Mouse (Mus musculus) skeletal muscle tissue, adult 2 months (tissue): ENCODE results near the gene Fgd4.
A peak's percentile ranks its signal among the peaks of the same experiment; 100 is the strongest.
"Not testable (repeated sequence)": the region's sequence is repeated elsewhere in the genome, so short reads cannot be mapped to it uniquely, and the experiment has no call there.

Experiments used
- DNase-seq: peaks from one replicate; pipeline ENCODE4 v3.0.0-alpha.2; 2012; ENCODE audit warnings: low read depth, low spot score

The Fgd4 gene

GRCm38 (mm10) chr16:16542956-16543441 is 57.4 kb downstream of the Fgd4 start:
- no peak for DNase-seq

GRCm38 (mm10) chr16:16539396-16539795 is 61.0 kb downstream of the Fgd4 start:
- DNase-seq = not testable (repeated sequence)

GRCm38 (mm10) chr16:16535232-16535631 is 65.1 kb downstream of the Fgd4 start:
- DNase-seq = no peak

DNA sequence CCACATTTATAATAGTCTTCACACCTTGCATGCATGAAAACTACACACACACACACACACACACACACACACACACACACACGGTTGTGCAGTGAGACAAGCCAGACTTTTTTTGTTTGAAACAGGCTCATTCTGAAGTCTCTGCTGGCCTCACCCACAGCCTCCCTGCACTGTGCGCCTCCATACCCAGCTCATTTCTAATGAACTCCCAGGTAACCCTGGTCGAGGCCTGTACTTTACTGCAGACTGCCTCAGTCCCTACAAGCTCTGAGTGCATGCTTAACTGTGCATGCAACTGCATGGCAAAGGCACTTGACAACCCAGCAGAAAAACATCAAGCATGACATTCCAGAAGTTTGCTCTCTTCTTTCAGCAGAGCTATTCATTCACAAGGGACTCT is 72.3 kb downstream of the Fgd4 start:
- no peak for DNase-seq

- DNase-seq = peak; percentile 70
Measured at GRCm38 (mm10) chr16:16527267-16527666, 73.1 kb downstream of the Fgd4 start.

GRCm38 (mm10) chr16:16526741-16527105 is 73.6 kb downstream of the Fgd4 start:
- peak; percentile 21 for DNase-seq

DNA sequence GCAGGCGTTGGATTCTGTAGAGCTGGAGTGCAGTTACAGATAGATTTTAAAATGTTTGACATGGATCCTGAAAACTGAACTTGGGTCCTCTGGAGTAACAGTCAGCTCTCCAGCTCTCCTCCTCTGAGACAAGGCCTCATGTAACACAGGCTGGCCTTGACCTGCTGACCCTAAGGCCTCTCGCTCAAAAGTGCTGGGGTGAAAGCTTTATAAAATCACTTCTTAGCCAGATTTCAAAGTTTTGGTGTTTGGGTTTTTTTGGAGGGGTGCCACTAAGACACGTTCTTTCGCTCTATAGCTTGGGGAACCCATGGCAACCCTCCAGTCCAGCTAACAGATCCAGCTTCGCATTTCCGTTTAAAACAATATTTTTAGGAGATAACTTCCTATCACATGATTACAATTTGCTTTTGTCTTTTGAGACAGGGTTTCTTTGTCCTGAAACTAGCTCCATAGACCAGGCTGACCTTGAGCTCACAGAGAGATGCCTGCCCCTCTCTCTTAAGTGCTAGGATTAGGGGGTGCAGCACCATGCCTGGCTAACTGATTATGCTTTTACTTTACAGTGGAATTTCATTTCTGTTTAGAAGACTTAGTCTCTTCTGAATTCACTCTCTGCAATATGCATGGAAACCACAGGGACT is 74.1 kb downstream of the Fgd4 start:
- DNase-seq = peak; percentile 13

DNA sequence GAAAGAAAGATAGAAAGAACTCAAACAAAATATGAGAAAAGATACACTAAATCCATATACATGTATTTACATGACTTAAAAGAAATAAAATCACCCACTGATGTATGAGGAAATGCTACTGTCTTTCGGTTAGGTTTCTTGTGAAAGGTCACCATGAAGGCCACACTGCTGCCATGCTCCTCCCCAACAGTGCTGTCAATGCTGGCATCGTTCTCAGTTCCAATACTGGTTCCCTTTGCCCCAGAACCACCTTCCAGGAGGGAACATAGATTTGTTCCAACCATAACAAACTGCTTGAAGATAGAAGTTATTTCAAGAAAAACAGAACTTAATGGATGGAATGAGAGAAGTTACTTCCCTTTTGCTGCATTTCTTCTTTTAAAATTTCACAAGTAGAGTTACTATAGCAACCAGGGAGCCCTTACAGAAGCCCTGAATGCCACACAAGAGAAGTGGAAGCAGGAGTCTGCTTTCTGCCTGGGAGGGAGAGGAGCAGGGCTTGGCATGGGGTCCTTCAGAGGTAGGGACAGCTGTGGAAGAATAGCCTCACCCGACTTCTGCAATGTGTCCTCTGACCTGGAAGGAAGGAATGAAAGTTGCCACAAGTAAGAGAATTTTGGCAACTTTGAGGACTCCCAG is 75.0 kb downstream of the Fgd4 start:
- no peak for DNase-seq

DNA sequence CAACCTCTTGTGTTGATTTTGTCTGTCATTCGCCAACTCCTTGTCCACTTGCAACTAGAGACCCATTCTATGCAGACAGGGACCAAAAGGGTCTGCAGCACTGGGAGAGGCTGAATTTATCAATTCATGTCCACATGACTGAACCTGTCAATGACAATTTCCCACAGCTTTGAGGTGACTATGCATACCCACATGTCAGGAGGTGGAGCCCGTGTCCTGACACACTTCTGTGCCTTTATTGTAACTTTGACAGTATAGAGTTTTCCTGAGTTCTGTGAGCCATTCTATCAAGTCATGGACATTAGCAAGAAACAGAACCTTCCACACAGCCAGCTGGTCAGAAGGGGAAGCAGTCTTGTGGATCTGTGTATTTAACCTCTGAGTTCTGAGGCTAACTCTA is 76.7 kb downstream of the Fgd4 start:
- DNase-seq = no peak

DNA sequence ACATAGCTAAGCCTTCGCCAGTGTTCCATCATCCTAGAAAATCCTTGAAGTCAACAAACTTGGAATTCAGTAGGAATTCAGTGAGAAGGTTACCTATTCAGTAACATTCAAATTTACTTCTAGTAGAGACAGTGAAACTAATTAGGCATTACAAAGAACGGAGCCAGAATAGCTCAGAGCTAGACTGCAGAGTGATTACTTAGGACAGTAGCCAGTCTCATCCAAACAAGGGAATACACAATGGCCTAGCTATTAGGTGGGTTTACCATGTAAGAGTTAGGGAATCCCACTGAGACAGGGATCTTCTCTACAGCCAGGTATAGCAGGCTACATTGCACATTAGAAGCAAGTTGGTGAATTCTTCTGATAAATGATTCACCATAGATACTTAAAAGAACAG is 77.5 kb downstream of the Fgd4 start:
- not testable (repeated sequence) for DNase-seq

GRCm38 (mm10) chr16:16501491-16501890 is 98.9 kb downstream of the Fgd4 start:
- DNase-seq = no peak

DNA sequence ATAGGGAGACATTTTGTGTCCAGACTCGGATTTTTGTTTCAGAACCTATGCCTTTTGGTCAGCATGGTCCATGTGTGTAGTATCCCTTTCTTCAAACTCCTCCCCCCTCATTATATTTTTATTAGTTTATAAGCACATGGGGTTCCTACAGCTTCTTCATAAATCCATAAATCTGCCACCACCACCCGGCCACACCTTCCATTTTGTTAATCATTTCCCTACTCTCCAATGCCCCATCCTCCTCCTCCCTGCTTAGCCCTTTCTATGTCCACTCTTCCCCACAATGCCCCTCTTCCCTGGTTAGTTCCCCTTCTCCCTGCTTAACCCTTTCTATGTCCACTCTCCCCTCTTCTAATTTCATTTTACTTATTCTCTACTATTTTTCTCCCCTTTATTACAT is 99.4 kb downstream of the Fgd4 start:
- DNase-seq = no peak

- no peak for DNase-seq
Measured at GRCm38 (mm10) chr16:16498798-16499197, 101.6 kb downstream of the Fgd4 start.

DNA sequence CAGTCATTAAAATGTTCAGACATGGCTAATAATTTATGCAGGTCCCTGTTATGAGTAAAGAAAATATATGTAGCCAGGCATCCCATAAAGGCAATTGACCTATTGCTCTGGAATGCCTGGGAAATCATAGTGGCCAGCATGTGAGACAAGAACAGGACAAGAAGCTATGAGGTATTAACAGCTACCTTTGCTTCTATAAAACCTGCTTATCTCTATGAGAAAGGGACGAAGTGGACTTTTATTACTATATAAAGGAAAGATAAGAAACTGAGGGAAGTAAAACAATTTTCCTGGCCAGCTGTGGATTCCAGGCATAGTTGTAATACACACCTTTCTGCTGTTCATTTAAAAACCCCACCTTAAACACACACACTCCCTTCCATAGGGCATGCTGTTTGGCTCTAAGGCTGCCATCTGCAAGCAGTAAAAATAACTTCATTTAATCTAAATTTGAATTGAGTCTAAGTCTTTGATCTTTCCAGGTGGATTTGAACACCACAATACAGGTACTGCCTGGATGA is 114.8 kb downstream of the Fgd4 start:
- DNase-seq = no peak

- DNase-seq = peak; percentile 5
Measured at GRCm38 (mm10) chr16:16484601-16485000, 115.7 kb downstream of the Fgd4 start.

DNA sequence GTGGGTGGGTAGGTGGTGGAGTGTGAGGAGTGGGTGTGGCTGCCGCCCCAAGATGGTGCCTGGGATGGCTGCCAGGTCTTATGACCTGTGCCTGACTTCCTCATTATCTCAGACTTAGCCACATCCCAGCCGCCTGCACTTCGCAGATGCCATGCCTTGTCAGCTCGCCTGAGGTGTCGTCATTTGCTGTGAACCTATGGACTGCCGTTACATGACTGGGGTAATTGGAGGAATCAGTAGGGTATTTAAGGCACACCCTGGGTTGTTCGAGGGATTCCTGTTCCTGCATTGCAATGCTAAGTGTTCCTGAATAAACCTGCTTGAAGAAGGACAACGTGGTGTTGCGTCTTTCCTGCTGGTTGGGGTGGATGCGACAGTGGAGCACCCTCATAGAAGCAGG is 126.9 kb downstream of the Fgd4 start:
- not testable (repeated sequence) for DNase-seq

DNA sequence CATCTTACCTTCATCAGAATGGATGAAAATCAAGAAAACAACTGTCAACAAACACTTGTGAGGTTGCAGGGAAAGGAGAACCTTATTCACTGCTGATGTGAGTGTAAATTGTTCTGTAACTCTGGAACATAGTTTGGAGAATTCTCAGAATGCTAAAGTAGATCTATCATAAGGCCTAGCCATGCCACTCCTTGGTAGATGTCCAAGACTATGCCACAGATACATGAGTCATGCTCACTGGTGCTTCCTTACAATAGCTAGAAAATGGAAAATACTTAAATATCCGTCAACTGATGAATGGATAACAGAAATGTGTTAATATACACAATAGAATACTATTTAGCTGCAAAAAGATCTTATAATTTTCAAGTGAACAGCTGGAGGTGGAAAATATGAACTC is 150.3 kb downstream of the Fgd4 start:
- no peak for DNase-seq

DNA sequence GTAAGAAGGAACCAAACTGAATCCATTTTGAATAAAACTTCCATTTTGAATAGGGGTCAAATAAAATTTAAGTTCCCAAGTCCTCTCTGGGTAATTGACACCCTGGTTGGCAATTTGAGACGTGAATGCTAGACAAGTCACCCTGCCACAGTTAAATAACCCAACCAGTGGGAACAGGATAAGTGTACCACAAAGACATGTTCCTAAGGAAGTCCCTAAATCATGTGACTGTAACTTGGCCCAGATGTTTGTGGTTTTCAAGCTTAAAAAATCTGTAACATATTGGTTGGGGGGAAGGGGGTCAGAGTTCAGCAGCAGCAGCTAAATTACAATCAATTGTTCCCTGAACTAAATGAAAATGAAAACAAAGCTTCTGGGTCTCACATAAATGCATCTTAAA is 161.9 kb downstream of the Fgd4 start:
- DNase-seq = no peak

- no peak for DNase-seq
Measured at GRCm38 (mm10) chr16:16422456-16422855, 177.9 kb downstream of the Fgd4 start.

DNA sequence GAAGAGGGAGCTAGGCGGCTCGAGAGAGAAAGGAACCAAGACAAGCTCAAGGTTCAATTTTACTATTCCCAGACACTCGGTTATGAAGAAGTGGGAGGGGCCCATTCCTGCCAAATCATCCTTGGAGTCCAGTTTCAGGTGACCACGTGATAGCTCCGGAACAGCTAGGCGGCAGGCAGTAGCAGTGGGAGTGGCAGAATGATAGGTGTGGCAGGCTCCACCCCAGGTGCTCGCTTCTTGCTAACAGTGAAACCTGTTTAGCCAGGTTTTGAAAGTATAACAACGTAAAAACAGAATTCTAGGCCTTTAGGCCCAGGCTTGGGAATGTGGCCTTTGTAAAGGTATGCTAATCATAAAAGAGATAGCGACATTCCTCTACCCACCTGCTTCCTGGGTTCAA is 233.1 kb downstream of the Fgd4 start:
- DNase-seq = not testable (repeated sequence)
